Mouse (Mus musculus): ENCODE measurements around the gene Rbp1.

GRCm38 (mm10) chr9:98485815-98486214 is 63.1 kb downstream of the Rbp1 start, which contains the start of gene Rbp2:
- TF ChIP-seq POLR2A (IDR thresholded peaks at IDR 0.05; ENCODE audit: insufficient read depth, low read length) = no peak
- TF ChIP-seq CTCF (IDR thresholded peaks at IDR 0.05; ENCODE audit: low read depth, low read length) = no peak

Measured in ES-Bruce4 (cell line).